Mouse (Mus musculus) erythroblast, embryonic 14.5 days (primary cell): ENCODE measurements around the gene Tlk2.

Source experiments
- GATA1 ChIP-seq: IDR thresholded peaks from 2 replicates; pipeline ENCODE4 v1.6.1; 2012; ENCODE audit warnings: low read length, inconsistent platforms, mixed read lengths
- TAL1 ChIP-seq: IDR thresholded peaks from 3 replicates; pipeline ENCODE4 v1.6.1; 2012; ENCODE audit warnings: low read length, inconsistent platforms, mixed read lengths

GRCm38 (mm10) chr11:105210007-105210406 is 31.4 kb downstream of the Tlk2 start:
- TF ChIP-seq GATA1 (no peak), TAL1 (no peak)
